Mouse (Mus musculus): Measurements from ENCODE around the gene Rgcc. TPM values are rescaled to one million over a fixed set of nuclear protein-coding genes. Genes with fewer than 3 reads are reported as not detected.

Rgcc gene
- total RNA-seq, 2 experiments from 2014 or later, result 11.7 to 12.4 TPM

DNA sequence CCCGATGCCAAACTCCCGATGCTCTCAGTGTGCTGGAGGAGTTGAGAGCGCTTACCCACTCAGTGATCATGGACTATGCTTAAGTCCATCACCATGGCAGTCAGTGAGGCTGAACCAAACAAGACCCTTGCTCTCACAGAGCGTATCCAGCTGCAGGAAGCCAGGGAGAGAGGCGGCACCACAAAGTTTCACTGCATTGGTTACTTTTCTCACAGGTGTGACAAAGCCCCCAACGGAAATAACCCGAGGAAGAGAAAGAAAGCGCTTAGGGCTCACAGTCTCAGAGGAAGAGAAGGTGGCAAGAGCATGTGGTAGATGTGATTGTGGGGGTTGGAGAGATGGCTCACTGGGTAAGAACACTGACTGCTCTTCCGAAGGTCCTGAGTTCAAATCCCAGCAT lies 21.0 kb downstream of the Rgcc start:
- no peak for ATAC-seq (ENCODE audit: poor library complexity, severe bottlenecking)

DNA sequence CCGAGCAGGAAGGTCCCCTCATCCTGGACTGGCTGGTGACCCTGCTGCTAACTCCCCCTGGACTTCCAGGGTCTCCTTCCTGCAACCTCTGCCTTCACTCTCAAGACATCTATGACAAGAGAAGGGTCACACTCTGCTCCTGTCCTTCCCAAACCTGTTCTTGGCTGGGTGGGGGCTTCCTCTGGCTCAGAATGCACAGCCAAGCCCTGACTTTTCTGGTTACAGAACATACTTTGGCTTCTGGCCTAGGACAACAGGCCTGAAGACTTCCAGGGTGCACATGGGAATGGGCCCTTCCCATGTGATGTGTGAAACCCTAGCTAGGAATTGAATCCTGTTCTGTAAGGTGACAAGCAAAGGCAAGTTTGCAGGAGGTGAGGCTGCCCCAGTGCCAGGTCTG lies 22.0 kb downstream of the Rgcc start:
- no peak for ATAC-seq (ENCODE audit: poor library complexity, severe bottlenecking)

DNA sequence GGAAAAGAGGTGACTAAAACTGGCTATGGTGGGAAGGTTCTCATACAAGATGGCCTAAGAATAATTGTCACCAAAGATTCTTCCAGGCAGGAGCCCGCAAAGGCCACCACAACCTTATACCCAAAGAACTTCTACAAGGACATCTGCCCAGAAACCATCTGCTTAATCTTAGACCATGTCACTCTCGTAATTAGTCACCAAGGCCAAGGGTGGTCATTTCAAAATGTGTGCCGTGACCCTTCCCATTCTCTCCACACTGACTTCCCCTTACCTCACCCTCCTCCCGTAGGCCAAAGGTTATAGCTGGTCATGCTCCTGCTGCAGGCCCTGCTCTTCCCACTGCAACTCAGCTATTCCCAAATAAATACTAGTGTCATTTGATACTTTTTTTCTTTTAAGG lies 22.5 kb downstream of the Rgcc start:
- ATAC-seq (ENCODE audit: poor library complexity, severe bottlenecking), result no peak

GRCm38 (mm10) chr14:79277922-79278321 lies 23.5 kb downstream of the Rgcc start:
- ATAC-seq (ENCODE audit: poor library complexity, severe bottlenecking), result no peak

DNA sequence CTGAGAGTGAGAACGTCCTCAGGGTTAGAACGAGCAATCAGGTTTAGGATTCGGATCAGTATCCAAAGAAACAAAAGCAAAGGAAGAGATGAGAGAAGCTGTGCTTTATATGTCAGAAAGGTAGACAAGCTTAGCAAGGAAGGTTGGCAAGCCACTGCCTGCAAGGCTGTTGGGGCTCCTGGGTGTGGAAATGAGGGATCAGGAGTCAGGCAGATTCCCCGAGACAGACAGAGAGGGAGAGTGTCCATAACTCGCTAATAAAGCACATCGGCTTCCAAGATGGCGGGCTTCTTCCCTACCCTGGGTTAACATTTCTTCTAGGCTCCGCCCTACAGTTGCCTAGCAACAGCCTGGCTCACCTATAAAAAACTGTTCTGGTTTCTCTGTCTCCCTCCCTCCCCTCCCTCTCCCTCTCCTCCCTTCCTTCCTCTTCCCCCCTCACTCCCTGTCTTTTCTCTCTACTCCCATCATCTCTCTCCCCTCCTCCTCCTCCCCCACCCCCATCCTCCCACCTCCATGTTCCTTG lies 25.5 kb downstream of the Rgcc start:
- ATAC-seq (ENCODE audit: poor library complexity, severe bottlenecking), result no peak

DNA sequence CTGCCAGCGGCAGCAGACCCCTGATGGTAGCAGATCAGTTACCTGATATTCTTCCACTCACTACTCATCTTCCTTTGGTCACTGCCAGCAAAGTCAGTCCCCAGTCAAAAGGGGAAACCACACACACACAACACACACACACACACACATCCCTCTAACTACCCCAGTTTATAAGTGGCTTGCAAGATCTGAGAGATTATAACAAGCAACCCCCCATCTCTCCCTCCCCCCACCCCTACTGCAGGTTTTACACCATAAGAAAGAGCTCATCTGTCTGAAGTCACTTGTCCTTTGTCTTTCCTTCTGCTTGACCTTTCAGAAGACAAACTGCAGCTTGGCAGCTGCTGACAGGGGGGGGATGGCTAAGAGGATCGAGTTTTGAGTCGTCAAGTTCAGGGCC lies 26.0 kb downstream of the Rgcc start:
- ATAC-seq (ENCODE audit: poor library complexity, severe bottlenecking), result no peak

DNA sequence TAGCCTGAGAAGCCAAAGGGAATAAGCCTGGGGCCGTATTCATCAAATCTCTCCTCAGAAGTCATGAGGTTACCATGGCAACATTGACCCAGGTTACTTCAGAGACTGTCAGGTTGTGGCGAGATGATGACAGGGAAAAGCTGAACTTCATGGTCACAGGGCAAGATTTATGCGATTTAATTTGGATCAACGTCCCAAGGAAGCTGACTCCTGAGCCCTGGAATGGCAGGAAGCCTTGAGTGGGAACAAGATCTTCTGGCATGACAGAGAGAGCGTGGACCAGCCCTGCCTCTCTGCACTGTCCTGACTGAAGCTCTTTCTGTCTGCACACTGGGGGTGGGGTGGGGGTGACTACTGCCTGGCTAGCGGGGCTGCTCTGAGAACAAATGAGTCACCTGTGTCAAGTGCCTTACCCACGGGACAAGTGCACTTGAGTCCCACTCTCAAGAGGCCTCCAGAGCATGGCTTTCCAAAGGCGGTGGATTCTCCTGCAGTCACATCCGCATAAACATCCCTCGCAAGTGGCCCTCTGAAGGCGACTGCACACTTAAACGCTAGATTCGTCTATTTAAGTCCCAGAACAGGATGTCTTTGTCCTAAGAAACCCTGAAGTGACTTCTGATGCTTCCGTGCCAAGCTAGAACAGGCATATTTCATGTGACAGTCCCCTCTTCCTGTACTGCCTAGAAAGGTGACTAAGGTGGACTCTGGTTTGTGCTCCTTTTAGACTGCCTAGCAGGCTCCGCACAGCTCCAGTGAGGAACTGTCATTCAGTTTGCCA lies 27.6 kb downstream of the Rgcc start:
- no peak for ATAC-seq (ENCODE audit: poor library complexity, severe bottlenecking)

DNA sequence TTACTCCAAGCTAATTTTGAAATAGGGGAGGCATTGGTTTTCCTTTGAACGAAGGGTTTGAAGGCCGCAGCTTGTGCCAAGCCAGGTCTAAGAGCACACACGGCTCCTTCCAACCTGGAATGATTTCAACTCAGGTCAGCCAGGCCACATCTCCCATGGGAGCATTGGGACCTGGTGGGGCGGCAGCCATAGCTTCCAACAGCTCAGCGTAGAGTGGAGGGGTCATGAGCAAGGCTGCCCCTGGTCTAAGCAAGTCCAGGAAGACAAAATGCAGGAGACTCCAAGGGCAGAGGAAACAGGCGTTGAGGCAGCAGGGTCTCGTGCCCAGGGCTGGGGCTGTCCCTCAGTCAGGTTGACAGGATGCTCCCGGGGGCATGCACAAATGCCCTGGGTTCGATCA lies 28.5 kb downstream of the Rgcc start:
- no peak for ATAC-seq (ENCODE audit: poor library complexity, severe bottlenecking)

DNA sequence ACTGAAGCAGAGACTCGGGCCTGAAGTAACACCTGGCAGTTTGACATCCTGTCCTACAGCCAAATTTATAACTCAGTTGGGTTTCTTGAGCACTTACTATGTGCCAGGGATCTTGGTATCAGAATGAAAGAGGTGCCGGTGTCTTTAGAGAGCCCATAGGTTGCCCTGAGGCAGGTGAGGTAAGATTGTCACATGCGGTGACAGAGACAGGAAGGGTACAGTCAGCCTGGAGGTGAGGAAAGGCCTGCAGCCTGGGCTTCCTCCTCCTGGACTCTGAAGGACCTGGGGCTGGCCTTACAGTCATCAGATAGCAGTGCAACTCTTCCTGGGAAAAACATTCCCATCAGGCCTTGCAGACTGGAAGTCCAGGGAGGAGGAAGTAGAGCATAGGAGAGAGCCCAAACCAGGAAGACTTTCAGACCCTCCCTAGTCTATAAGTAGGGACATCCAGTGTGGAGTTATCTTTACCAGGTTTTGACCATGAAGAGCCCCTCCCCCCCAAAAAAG lies 29.2 kb downstream of the Rgcc start:
- ATAC-seq (ENCODE audit: poor library complexity, severe bottlenecking), result peak; percentile 74

- no peak for ATAC-seq (ENCODE audit: poor library complexity, severe bottlenecking)
These were observed 31.9 kb downstream of the Rgcc start for GRCm38 (mm10) chr14:79269551-79269950.

DNA sequence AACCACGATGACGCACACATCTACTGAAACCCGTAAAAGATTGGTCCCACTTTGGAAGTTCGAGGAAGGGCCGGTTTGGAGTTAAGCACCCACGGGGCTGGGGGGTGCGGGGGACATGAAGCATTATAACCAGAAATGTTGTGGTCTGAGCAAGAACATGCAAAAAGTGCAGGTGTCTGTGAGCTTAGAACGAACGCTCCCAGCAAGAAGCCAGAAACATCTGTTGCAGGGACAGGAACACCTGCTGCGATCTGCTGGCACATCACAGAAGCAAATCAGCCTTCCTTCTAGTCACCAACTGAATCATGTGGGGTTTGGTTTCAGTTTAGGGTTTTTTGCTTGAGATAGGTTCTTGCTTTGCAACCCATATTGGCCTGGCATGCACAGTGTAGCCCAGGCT lies 33.6 kb downstream of the Rgcc start:
- peak; percentile 17 for ATAC-seq (ENCODE audit: poor library complexity, severe bottlenecking)

- peak; percentile 22 for ATAC-seq (ENCODE audit: poor library complexity, severe bottlenecking)
These were observed 34.1 kb downstream of the Rgcc start for GRCm38 (mm10) chr14:79267382-79267781.

DNA sequence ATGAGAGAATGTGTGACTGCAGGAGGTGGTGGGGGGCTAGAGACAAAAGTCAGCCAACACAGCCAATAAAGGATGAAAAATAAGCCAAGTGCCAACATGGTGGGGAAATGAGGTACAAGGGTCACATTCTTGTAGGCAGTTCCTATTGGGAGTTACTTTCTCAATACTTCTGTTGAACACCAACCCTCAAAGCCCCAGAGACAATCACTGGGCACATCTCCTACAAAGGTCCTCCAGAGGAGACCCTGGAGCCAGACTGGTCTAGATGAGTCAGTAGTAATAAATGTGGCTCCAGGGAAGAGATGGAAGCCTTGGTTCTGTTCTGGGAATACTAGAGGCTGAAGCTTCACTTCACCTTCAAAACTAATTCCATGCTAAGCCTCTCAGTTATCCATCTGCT lies 35.0 kb downstream of the Rgcc start:
- ATAC-seq (ENCODE audit: poor library complexity, severe bottlenecking), result no peak

GRCm38 (mm10) chr14:79265738-79266137 lies 35.7 kb downstream of the Rgcc start:
- peak; percentile 56 for ATAC-seq (ENCODE audit: poor library complexity, severe bottlenecking)

DNA sequence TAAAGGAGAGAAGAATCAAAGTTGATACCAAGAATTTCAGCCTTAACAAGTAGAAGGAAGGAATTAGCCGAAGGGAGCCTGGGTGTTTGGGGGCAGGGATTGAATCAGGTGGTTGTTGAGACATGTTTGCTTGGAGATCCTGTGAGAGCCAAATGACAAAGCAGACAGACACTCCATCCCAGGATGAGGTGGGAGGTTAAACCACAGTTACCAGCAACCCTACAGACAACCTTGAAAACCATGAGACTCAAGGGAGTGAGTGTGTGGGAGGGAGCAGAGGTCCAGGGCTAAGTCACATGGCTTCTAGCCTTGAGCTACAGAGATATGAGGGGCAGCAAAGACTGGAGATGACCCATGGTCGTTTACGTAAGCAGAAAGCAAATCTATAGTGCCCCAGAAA lies 38.1 kb downstream of the Rgcc start:
- ATAC-seq (ENCODE audit: poor library complexity, severe bottlenecking), result no peak

DNA sequence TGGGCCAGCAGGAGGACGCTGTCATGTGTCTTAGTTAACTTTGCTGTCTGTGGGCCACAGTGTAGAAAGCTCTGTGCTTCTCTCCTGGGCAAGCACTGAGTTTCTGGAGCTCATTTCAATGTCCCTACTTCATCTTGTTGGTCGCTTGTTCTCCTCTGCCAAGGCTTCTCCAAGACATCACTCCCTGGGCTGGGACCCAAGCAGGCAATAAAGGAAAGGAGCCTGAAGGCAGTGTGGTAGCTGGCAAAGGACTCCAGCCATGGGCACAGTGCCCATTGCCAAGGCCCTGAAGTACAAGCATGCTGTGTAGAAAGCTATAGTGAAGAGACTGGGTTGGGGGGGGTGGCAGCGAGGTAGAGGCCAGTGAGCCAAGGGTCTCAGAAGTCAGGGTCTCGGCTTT lies 38.8 kb downstream of the Rgcc start:
- ATAC-seq (ENCODE audit: poor library complexity, severe bottlenecking), result no peak

- ATAC-seq (ENCODE audit: poor library complexity, severe bottlenecking), result no peak
These were observed 42.2 kb downstream of the Rgcc start for GRCm38 (mm10) chr14:79259062-79259779.

DNA sequence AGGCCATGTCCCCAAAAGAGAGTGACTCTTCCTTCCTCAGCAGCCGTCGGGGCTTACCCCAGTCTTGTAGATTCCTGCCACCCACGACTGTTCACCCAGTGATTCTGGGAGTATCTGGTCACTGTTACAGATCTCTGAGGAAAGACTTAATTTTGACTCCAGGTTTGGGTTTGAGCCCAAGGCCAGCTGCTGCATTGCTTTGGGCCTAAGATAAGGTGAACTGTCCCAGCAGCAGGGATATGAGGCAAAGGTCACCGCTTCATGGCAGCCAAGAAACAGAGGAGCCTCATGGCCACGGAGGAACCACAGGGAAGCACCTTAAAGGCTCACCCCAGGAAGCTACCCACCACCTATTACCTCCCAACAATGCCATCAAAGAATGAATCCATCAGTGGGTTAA lies 44.8 kb downstream of the Rgcc start:
- ATAC-seq (ENCODE audit: poor library complexity, severe bottlenecking), result no peak

GRCm38 (mm10) chr14:79255786-79256185 lies 45.7 kb downstream of the Rgcc start:
- no peak for ATAC-seq (ENCODE audit: poor library complexity, severe bottlenecking)

DNA sequence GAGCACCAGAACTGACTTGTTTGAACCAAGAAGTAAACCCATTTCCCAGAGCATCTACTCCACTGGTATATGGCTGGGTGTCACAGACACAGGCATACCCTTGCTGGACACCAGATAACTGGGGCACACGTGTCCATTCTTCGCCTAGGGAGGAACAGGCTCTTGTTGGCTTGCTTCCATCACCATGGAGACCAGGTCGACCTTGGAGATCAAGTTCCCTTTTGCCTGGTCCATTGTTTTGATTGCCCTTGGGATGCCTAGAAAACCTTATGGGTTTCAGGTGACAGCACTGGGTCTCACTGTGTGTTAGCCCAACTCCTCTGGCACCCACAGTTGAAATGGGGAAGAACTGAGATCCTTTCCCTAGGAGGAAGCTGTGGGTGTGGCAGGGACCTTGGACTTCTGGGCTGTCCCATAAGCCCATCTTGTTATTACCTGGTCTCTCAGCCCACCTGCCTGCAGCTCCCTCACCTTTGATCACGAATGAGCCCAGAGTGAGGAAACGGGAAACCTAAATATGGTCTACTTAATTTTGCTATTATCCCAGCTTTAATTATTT lies 49.6 kb downstream of the Rgcc start:
- no peak for ATAC-seq (ENCODE audit: poor library complexity, severe bottlenecking)

DNA sequence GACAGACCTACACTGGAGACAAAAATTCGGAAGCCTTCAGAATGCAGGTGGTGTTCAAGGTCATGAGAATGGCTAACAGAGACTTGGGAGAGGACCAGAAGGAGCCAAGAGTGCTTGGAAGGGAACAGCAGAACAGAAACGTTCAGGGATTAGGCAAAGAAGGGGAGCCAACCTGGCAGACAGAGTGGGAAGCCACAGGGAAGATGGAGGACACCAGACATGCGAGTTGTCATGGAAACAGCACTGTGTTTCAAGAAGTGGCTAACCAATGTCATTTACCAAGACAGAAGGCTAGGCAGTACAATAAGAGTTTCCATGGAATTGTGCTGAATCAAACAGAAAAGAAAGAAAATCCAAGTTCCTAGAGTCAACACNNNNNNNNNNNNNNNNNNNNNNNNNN lies 56.9 kb downstream of the Rgcc start:
- ATAC-seq (ENCODE audit: poor library complexity, severe bottlenecking), result no peak

Data from megakaryocyte, adult 5-6 weeks (primary cell).